Mouse (Mus musculus) gastrocnemius, postnatal 25 days (tissue): Measurements from ENCODE around the gene Gm11492. TPM values are rescaled to one million over a fixed set of nuclear protein-coding genes. Genes with fewer than 3 reads are reported as not detected.

Experiments used
- DNase-seq: peaks from one replicate; pipeline ENCODE4 v3.0.0; 2022
- long read RNA-seq, 2 experiments: library from polyadenylated mRNA; stranded (forward); transcript quantifications; one replicate each; pipeline ENCODE4 v2.0.0; 2021
- total RNA-seq, 2 experiments: library from RNA; stranded (reverse); gene quantifications; 1 replicate in 1 of 2; 2 replicates in 1 of 2; pipeline ENCODE4 v1.2.3; 2021

The Gm11492 gene
- total RNA-seq: not detected
- long read RNA-seq, experiment 1: 0 reads
- long read RNA-seq, experiment 2: 0 reads

DNA sequence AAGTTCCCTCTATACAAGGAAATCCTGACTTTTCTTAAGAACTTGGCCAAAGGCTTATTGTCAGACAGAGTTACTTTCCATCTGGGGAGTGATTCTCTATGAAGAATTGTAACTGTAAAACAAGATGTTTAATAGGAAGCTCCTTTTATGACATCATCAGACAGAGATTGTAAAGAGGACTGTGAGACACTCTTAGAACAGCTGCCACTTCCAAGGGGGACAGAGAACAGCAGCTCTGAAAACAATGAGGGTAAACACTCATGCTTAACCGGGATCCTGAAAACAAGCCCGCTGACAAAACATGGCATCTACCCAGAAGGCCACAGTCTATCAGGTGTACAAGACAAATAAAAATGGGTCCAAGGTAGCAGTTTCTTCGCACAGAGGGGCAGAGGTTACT is at the start of gene Gm11492:
Gene Gm11492, plus strand, starts transcription at position 153 of the 400 bp plus-strand sequence.
- no peak for DNase-seq

DNA sequence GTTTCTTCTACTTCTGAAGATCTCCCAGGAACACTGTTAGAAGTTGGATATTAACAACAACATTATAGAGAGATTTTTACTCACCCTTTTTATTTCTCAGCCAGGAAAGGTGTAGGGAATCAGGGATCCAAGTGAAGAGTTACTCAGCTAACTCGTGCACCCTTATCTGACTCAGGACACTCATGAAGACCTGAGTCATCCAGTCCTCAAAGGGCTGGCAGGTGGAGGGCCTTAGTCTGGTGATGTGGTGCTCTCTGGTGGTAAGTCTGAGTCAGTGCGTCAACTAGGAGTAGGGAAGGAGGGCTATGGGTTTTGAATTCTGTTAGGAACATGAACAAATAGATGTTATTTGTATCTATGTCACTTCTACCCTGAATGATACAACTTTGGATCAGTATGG is 47.2 kb upstream of the Gm11492 start:
- no peak for DNase-seq

DNA sequence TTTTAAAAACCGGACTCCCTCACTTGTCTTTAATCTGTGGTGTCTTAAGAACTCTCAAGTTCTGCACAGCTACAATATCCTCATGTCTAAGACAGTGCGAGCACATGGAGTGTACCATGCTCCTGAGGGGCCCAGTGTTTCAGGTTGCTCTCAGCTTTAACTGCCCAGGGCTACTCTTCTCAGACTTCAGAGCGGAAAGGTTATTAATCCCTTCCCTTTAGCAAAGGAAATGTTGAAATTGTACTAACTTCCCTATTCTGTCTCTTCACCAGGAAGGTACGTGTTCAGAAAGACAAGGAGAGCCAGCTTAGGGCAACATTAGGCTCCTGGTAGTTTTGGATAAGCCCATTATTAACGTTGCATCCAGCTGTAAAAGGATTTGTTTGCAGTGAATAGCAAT is 43.0 kb upstream of the Gm11492 start:
- DNase-seq: no peak

DNA sequence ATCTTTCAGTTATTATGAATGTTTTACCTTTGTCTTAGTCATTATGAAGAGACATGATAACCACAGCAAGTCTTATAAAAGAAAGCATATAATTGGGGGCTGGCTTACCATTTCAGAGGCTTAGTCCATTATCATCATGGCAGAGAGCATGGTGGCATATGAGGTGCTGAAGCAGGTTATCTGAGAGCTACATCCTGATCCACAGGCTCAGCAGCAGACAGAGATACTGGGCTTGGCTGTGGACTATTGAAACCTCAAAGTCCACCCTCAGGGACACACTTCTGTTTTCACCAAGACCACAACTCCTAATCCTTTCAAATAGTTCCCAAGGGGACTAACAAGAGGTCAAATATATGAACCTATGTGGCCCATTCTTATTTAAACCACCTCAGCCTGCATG is 42.5 kb upstream of the Gm11492 start:
- no peak for DNase-seq

DNA sequence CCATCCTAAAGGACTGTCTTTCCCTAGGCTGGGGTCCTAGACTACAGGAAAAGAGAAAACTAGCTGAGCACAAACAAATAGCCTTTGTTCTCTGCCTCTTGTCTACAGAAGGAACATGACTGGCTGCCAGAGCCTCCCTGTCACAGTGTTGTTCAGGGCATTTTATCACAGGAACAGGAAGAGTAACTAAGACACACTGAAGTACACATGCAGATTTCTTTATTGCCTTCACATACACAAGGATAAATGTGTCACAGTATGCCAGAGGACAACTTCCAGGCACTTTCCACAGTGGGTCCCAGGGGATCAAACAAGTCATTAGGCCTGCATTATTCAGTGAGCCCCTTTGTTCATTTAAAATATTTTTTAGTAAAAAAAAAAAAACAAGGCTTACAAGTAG is 41.7 kb upstream of the Gm11492 start:
- no peak for DNase-seq

DNA sequence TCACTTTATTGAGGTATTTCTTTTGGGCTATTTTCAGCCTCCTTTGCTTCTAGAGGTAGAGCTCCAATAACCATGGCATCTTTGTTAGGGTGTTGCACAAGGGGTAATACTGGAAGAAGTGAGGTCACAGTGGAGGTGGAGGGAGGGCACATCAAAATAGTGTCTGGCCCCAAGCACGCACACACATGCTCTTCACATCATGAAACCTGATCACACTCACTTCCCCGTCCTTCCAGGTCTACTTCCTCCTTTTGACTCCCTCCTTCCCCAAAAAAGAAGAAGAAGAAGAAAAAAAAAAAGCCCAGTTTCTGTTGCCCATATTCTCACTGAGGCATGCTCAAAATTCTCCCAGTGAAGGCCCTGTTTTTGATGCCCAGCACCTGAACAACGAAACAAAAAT is 39.1 kb upstream of the Gm11492 start:
- DNase-seq: no peak

DNA sequence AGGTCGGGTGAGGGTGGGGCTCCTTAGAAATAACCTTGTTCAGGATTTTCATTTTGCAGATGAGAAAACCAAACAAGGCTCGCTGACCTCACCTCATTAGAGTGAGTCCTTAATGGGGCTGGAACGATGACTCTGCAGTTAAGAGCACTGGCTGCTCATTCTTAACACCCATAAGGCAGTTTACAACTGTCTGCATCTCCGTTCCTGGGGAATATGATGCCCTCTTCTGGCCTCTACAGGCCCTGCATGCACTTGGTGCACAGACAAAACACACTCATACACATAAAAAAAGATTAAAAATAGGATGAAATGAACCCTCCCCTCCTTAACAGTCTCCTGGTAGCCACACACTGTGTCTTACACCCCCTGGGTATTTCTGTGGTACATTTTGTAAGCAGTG is 38.5 kb upstream of the Gm11492 start:
- DNase-seq: no peak

DNA sequence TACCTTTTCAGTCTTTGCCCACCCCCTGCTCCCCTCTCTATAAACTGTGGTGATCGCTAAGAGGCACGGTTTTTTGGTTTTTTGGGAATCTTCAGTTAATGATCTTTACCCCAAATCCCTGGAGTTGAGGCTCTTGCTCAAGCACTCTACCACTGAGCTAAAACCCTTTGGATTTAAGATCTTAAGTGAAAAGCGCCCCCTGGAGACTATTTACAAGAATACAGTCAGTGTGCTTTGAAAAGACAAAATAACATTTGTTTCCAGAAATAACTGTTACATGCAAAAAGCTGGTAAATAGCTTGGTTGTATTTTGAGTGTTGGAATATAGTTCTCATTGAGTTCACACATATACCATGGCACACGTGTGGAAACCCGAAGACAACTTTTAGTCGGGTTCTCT is 34.8 kb upstream of the Gm11492 start:
- no peak for DNase-seq

DNA sequence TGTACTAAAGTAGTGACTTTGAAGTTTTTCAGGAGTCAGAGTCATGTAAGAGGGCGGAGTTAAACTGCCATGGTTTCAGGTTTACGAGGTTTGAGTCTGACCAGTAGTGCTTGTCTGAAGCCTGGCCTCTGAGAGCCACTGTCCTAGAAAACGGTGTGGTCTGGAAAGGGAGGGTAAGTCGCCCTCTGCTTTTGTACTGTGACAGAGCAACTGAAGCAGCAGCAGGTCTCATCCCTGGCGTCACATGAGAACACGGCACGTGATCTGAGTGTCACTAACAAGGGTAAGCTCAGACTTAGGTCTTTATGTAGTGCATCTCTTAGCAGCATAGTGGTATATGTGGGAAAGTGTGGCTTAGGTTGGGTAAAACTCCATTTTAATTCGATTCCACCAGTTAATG is 24.2 kb upstream of the Gm11492 start:
- DNase-seq: no peak

DNA sequence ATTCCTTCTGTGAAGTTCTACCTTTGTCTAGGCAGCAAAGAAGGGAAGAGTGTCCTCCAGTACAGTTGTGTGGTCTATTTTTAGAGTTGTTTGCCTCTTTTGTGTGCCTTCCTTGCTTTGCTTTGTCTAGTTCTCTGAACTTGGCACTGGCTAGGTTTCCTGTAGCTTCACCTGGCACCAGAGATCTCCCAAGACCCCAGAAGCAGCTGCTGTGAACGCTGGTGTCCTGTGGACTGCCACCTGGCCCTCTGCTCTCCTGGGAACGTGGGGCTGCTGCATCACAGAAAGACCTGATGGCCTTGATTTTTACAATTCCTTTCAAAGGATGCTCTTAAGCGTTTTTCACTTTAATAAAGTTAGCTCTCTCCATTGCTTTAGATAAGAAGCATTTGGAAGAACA is 23.5 kb upstream of the Gm11492 start:
- no peak for DNase-seq

DNA sequence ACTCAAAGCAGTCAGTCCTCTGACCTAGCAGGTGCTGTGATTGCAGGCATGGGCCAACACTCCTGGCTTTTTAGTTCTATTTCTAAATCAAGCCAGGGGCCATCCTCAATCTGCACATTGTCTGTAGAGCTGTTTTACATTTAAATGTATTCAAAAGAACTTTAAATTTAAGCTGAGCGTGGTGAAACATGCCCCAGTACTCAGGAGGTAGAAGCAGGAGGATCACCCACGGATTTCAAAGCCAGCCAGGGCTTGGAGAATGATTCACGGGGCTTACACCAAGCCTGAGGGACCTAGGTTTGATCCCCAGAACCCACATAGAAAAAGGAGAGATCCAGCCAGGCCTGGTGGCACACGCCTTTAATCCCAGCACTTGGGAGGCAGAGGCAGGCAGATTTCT is 13.1 kb upstream of the Gm11492 start:
- no peak for DNase-seq

DNA sequence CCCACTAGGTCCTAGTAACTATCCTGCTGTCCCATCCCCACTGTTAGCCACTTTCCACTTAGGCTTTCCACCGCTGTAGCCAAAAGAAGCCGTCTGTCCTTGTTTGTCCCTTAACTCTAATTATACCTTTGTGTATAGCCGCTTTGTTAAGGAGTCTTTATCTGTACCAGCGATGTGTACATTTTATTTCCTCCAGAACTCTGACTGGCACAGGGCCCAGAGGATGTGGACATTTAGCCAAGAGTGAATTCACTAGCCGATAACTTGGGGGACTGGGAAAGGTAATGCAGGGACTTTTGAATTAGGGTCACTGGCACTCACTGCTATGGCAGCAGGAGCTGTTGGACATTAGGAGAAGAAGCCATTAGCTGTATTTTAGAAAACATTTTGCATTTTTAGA is 12.1 kb upstream of the Gm11492 start:
- no peak for DNase-seq

DNA sequence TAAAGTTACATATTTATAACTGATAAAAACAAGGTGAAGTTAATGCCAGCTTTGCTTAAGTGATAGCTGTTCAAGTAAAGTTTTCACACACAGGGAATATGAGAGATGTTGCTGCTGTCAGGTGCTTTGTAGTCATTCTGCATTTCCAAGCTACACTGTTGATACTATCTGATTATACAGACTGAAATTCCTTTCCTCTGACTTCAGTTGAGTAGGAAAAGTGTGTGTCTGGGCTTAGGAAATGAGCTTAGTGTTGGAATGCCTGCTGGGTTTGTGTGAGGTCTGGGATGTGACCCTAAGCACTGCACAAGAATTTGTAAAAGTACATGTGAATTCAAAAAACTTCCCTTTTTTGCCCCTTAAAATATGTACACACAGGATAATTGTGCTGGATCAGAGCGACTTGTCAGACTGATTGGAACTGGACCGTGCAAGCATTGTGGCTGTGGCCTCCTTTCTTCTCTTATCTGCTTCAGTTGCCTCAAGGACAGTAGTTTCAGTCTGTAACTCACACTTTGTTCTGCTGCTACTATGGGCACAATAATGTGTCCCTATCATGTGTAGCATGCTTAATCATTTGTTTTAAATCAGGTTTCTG is 11.2 kb upstream of the Gm11492 start:
- DNase-seq: no peak

DNA sequence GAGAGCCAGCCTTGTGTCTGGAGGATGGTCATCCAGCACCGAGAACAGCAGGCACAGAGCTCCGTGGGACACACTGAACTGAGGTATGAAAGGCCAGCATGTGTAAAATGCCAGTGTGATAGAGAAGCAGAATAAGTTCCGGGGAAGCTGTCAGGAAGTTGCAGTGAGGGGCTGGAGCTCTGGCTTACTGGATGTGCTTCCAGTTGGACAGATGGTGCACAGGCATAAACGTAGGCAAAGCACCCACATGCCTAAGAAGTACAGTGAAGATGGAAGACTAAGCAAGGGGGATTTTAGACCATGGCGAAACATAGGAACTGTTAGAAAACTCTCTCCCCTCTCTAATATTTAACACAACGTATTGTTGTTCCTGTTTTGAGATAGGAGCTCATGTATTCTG is 5.2 kb upstream of the Gm11492 start:
- DNase-seq: no peak

DNA sequence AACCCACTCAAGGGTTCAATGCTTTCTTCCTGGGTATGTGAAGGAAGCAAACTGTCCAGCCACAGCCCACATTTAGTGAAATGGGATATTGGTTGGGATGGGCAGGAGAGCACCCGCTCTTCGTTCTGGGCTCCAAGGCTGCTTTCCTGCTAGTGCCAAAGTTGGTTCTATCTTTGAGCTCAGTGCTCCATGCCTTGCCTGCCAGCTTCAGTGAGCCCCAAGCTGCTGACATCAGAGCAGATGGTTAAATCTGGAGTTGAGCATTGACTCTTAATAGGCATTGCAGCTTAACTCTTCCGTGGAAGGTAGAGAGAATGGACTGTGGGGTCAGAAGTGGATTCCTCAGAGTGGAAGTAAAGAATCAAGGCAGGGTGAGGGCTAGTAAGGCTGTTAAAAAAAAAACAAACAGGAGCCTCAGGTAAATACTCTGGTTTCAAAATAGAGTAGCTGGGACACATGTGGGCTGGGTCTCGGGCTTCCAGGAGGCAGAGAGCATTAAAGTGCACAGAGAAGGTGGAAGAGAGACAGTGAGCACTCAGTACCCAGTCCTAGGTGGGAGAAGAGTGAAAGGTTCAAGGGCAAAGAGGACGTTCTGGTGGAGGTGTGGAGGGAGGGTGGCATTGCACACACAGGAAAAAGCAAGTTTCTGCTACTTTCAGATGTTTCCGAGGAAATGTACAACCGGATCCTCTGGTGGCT is 2.0 kb downstream of the Gm11492 start, which contains the start of gene Sept4:
Gene Sept4, plus strand, starts transcription at position 649 of the 699 bp plus-strand sequence.
- no peak for DNase-seq

DNA sequence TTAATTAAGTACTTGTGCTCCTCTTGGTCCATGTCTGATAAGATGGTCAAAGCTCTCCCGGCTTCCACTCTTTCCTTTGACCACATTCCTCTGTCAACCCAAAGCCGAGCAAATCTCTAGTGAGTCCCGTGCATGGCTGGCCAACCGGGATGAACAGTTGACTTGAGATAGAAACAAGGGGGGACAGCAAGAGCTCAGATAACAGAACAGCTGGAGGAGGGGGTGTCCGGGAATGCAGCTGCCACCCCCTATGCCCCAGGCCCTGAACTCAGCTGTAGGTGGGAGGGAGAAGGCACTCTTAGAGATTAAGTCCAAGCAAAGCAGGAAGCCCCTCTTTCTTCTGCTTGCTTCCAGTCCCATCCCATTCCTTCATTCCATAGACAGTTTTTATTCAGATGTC is 4.3 kb downstream of the Gm11492 start:
- no peak for DNase-seq

DNA sequence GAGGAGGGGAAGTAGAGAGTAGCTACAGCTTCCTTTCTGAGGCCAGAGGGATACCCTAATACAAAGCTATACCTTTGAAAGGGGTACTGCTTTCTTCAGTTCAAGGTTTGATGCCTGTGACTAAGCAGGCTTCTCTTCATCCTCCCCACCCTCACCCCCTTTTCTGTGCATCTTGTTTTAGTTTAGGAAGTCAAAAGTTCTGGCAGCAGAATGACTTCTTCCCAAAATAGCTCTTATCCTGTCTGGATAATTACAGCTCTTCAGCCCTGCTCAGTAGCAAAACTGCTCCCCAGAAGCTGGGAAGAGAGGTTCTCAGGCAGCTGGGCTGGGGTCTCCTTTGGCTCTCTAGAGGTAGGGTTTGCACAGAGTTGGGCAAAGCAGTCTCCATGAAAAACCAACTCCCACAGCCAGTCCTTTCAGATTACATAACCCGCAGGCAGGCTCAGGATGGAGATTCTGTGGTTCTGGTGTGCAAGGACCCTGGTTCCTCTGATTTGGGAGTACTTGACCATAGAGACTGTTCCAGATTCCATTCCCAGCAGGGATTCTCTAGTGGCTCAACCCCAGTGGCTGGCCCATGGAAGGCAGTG is 5.0 kb downstream of the Gm11492 start:
- DNase-seq: no peak

DNA sequence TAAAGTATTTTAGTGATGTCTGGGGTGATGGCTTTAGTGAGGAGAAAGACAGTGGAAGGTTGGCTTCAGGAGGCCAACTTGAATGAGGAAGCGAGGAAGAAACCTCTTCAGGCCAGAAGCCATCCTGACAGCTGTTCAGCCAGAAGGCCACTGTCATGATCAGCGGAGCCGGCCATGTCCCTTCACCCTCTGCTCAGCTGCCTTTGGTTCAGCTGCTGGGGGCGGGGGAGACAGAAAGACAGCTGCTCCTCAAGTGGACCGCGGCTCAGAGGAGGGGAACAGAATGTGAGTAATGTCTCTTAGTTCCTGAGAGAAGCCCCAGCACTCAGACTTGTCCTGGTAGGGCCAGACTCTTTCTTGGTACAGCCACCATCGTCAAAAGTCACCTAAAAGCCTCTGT is 7.3 kb downstream of the Gm11492 start:
- no peak for DNase-seq

DNA sequence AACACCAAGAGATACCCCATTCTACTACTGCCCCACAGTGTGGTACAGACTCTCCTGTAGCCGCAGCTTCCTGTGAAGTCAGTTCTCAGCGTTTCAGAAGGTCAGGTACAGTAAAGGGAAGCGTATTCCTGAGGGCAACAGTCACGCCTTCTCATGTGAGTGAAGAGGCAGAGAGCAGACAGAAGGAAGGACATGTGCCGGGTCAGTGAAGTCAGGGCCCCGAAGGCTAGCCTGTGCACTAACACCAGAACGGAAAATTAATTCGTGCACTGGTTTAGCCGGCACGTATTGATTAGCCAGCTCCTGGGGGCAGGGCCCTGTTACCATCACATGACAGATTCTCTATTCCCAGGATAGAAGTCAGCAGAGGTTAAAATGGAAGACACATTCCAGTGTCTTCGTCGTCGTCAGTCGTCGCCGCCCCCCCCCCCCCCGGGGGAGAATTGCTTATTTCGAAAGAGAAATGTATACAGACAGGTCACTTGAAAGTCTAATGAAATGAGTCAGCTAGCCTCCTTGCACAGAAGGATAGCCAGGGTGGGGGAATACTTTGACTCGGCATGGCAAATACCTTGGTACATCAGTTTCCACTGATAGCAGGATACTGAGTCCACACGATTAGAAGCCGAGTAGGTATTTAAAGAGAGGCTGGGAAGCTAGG is 8.2 kb downstream of the Gm11492 start:
- no peak for DNase-seq

DNA sequence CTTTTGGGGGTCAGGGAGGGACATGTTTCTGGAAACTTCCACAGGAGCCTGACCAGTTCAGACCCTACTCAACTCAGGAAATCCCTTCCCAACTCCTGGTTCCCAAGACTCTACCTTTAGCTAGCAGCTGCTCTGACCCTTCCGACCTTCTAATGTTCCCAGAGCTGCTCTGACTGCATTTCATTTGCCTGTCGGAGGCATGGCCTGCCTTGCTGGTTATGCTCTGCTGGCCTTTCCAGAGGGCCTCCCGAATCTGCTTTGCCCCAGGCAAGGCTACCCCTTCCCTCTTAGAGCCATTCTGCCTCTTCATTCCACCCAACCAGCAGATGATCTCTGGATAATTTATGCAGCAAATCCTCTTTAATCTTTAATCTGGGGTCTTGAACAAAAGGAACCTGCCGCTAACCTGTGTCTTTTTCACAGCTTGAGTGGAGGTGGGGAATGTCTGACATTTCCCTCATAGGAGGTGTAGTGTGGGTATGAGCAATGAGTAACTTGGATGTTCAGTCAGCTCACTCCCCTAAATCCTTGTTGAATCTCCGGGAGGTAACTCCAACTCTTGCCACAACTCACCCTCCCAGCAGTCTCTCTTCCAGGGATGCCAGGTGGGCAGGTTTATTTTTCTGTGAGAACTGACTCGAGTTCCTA is 11.3 kb downstream of the Gm11492 start:
- no peak for DNase-seq

DNA sequence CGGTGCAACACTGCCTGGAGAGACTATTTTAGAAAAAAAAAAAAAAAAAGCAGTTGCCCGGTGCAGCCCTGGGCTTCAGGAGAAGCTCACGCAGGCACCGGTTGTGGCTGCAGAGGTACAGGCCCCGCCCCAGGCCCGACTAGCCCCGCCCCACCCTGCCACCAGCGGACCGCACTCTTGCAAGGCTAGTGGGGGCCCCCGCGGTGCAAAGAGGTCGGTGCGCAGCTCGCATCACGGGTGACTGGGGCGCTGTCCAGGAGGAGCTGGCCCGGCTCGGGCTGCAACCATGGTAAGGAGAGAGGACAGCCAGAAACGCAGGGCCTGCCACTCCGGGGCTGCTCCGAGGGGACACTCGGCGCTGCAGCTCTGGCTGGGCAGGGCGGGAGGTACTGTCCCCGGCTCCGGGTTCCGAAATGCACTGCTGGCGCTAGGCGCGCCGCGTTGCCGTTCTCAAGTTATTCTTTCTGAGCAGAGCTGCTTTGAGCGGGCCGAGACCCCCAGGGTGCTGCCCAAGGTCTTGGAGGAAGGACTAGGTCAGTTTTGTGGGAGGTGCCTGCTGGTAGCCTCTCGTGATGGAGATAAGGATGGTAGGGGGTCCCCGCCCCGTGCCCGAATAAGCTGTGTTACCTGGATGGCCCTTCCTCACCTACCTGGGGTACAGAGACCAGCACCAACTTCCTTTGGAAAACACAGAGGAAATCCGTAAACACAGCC is 12.0 kb downstream of the Gm11492 start:
- peak; percentile 69 for DNase-seq

DNA sequence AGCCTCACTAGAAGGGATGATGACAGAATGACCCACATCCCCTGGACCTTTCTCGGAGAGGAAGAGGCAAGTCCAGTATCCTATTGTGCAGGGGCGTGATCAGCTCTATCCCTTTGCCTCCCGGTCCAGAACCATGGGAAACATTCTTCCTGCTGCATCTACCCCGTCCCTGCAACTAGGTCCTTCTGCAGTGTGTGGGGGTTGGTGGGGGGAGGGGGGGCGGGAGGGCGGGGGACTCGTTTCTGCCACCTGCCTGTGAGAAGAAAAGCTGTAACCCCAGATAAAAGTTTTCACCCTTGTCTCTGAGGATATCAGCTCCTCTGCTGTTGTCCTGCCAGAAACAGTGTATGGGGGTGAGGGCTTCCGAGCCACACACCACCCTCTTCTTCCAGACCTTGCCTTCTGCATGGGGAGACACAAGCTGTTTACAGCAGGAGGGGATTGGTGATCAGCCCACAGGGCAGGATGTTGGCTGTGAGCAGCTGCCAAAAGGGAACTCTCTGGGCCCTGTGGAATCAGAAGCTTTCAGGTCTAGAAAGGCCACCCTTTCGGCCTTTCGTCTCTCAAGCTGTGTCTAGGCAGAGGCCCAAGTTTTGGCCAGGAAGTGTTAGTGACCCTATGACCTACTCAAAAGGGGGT is 12.6 kb downstream of the Gm11492 start:
- DNase-seq: no peak
